Mouse (Mus musculus) MEL (cell line): ENCODE measurements around the gene Clhc1. TPM values are rescaled to one million over a fixed set of nuclear protein-coding genes. Genes with fewer than 3 reads are reported as not detected.

Experiments used
- DNase-seq: peaks from one replicate; pipeline ENCODE4 v3.0.0; 2011; ENCODE audit warnings: low read depth, low spot score
- H3K27ac ChIP-seq: 2 replicates; pipeline ENCODE4 v1.5.1; 2012; ENCODE audit warnings: low read depth, mild to moderate bottlenecking, control low read depth, low read length, moderate library complexity; ENCODE audit not compliant: control insufficient read depth
- H3K27me3 ChIP-seq, 2 experiments: fragments of 150-350 bp in 1 of 2; sonication (generic) in 1 of 2; 2 replicates each; pipeline ENCODE4 v1.6.1; 2012; ENCODE audit warnings: low read length in 2 of 2, mild to moderate bottlenecking in 2 of 2, improper control_type of control experiment in 1 of 2, moderate library complexity in 1 of 2; ENCODE audit not compliant: insufficient read depth in 2 of 2, control insufficient read depth in 1 of 2
- H3K36me3 ChIP-seq, 2 experiments: 2 replicates each; pipeline ENCODE4 v1.6.1; 2012 to 2014; ENCODE audit warnings: low read length in 2 of 2, improper control_type of control experiment in 1 of 2, inconsistent platforms in 1 of 2, mild to moderate bottlenecking in 1 of 2; ENCODE audit not compliant: insufficient read depth in 2 of 2, control insufficient read depth in 1 of 2
- H3K4me1 ChIP-seq, 2 experiments: fragments of 150-350 bp in 1 of 2; sonication (generic) in 1 of 2; 2 replicates each; pipeline ENCODE4 v1.6.1; 2012; ENCODE audit warnings: low read length in 2 of 2, improper control_type of control experiment in 1 of 2, mild to moderate bottlenecking in 1 of 2; ENCODE audit not compliant: insufficient read depth in 2 of 2, control insufficient read depth in 1 of 2
- H3K4me3 ChIP-seq, 2 experiments: fragments of 150-350 bp in 1 of 2; sonication (generic) in 1 of 2; 2 replicates each; pipeline ENCODE4 v1.5.1; 2012; ENCODE audit warnings: low read depth in 2 of 2, low read length in 2 of 2, mild to moderate bottlenecking in 2 of 2, moderate library complexity in 2 of 2, control low read depth in 1 of 2, improper control_type of control experiment in 1 of 2; ENCODE audit not compliant: control insufficient read depth in 1 of 2, insufficient read depth in 1 of 2
- H3K79me2 ChIP-seq: 2 replicates; pipeline ENCODE4 v1.6.1; 2012; ENCODE audit warnings: mild to moderate bottlenecking, low read length, moderate library complexity; ENCODE audit not compliant: control insufficient read depth, poor library complexity, insufficient read depth
- H3K9ac ChIP-seq: 2 replicates; pipeline ENCODE4 v1.6.1; 2012; ENCODE audit warnings: low read depth, mild to moderate bottlenecking, control low read depth, low read length, moderate library complexity; ENCODE audit not compliant: control insufficient read depth, poor library complexity, severe bottlenecking
- H3K9me3 ChIP-seq: fragments of 150-350 bp; sonication (generic); replicated peaks from 2 replicates; pipeline ENCODE4 v1.6.1; 2012; ENCODE audit warnings: mild to moderate bottlenecking, low read length, improper control_type of control experiment, moderate library complexity; ENCODE audit not compliant: insufficient read depth
- CHD1 ChIP-seq: IDR thresholded peaks from 2 replicates; pipeline ENCODE4 v1.6.1; 2012; ENCODE audit warnings: low read depth, mild to moderate bottlenecking, inconsistent platforms, low read length, improper control_type of control experiment
- ELF1 ChIP-seq: IDR thresholded peaks from 2 replicates; pipeline ENCODE4 v1.6.1; 2014; ENCODE audit warnings: low read depth, mild to moderate bottlenecking, inconsistent platforms, low read length, improper control_type of control experiment, moderate library complexity
- EP300 ChIP-seq, 2 experiments: IDR thresholded peaks; 2 replicates each; pipeline ENCODE4 v1.6.1; 2011; ENCODE audit warnings: improper control_type of control experiment in 2 of 2, low read length in 2 of 2, low read depth in 1 of 2, mild to moderate bottlenecking in 1 of 2
- GABPA ChIP-seq: IDR thresholded peaks from 2 replicates; pipeline ENCODE4 v1.6.1; 2012; ENCODE audit warnings: low read depth, mild to moderate bottlenecking, inconsistent platforms, low read length, improper control_type of control experiment, moderate library complexity
- GATA1 ChIP-seq: IDR thresholded peaks from 2 replicates; pipeline ENCODE4 v1.6.1; 2011; ENCODE audit warnings: low read depth, low read length, improper control_type of control experiment
- KAT2A ChIP-seq: conservative IDR thresholded peaks from 2 replicates; pipeline ENCODE4 v1.6.1; 2012; ENCODE audit warnings: low read depth, low read length, improper control_type of control experiment, inconsistent platforms
- MAFK ChIP-seq: IDR thresholded peaks from 2 replicates; pipeline ENCODE4 v1.6.1; 2011; ENCODE audit warnings: low read depth, mild to moderate bottlenecking, low read length, improper control_type of control experiment, borderline replicate concordance
- MAX ChIP-seq: IDR thresholded peaks from 2 replicates; pipeline ENCODE4 v1.6.1; 2011; ENCODE audit warnings: low read length, improper control_type of control experiment
- NELFE ChIP-seq: IDR thresholded peaks from 2 replicates; pipeline ENCODE4 v1.6.1; 2011; ENCODE audit warnings: low read depth, low read length, improper control_type of control experiment
- NRF1 ChIP-seq: IDR thresholded peaks from 2 replicates; pipeline ENCODE4 v1.6.1; 2014; ENCODE audit warnings: low read depth, mild to moderate bottlenecking, inconsistent platforms, low read length, improper control_type of control experiment, moderate library complexity; ENCODE audit not compliant: poor library complexity, insufficient read depth, severe bottlenecking
- POLR2A ChIP-seq, 2 experiments: IDR thresholded peaks; 2 replicates each; pipeline ENCODE4 v1.6.1; 2011 to 2012; ENCODE audit warnings: low read length in 2 of 2, mild to moderate bottlenecking in 2 of 2, control low read depth in 1 of 2, improper control_type of control experiment in 1 of 2, low read depth in 1 of 2, moderate library complexity in 1 of 2; ENCODE audit not compliant: control insufficient read depth in 1 of 2, insufficient read depth in 1 of 2, poor library complexity in 1 of 2
- POLR2AphosphoS5 ChIP-seq: IDR thresholded peaks from 2 replicates; pipeline ENCODE4 v1.6.1; 2012; ENCODE audit warnings: low read depth, borderline replicate concordance, mild to moderate bottlenecking, inconsistent platforms, low read length, moderate library complexity, mixed read lengths
- SIN3A ChIP-seq: IDR thresholded peaks from 2 replicates; pipeline ENCODE4 v1.6.1; 2012; ENCODE audit warnings: low read length, improper control_type of control experiment, inconsistent platforms
- UBTF ChIP-seq: IDR thresholded peaks from 2 replicates; pipeline ENCODE4 v1.6.1; 2012; ENCODE audit warnings: low read depth, mild to moderate bottlenecking, inconsistent platforms, low read length, improper control_type of control experiment, moderate library complexity, borderline replicate concordance; ENCODE audit not compliant: insufficient read depth
- USF1 ChIP-seq: IDR thresholded peaks from 2 replicates; pipeline ENCODE4 v1.6.1; 2014; ENCODE audit warnings: low read depth, mild to moderate bottlenecking, inconsistent platforms, low read length, improper control_type of control experiment, moderate library complexity
- ZC3H11A ChIP-seq: IDR thresholded peaks from 2 replicates; pipeline ENCODE4 v1.6.1; 2012; ENCODE audit warnings: low read depth, mild to moderate bottlenecking, inconsistent platforms, low read length, improper control_type of control experiment
- polyA plus RNA-seq, 2 experiments: library from polyadenylated mRNA; stranded (reverse) in 1 of 2; unstranded in 1 of 2; fragments of >175 nt in 1 of 2; fragments of >200 nt in 1 of 2; gene quantifications; 2 replicates each; pipeline versions ENCODE4 v1.2.1 to v1.2.4; 2012; ENCODE audit warnings: low replicate concordance in 2 of 2, low read depth in 1 of 2; ENCODE audit not compliant: insufficient read length in 2 of 2, insufficient read depth in 1 of 2, missing spikeins in 1 of 2
- total RNA-seq: library from RNA; depleted of rRNA; stranded (reverse); fragments of 300-350 nt; gene quantifications from 2 replicates; pipeline ENCODE4 v1.2.3, GENCODE M21; 2012

Clhc1 gene
- total and polyA plus RNA-seq, 3 experiments: 0.08 to 0.62 TPM; not detected in 1

DNA sequence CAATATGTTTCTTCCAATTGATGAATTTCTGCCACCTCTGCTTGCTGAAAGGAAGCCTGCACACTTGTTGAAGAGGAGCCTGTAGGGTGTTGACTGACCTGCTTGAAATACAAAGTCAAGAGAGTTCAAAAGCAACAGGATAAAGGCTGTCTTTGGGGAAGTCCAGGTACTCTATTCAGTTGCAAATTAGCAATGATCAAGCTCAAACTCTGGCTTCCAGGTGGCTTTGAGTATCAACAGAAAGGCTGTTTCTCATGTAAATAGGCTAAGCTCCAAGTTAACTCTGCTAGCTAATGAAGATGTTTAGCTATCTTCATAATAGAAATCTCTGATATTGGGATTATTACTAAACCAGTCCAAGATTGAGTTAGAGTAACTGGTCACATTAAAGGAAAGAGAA lies 49.4 kb downstream of the Clhc1 start:
- Histone ChIP-seq H3K9ac (no peak overlapping the region), H3K79me2 (no peaks in the 10 kb centered on the region), H3K4me3 (no peak overlapping the region), H3K4me1 (no peaks in the 10 kb centered on the region), H3K27ac (no peak overlapping the region), H3K9me3 (no peaks in the 10 kb centered on the region), H3K36me3 (no peaks in the 10 kb centered on the region), H3K27me3 (peaks cover 0 to 2% of the 10 kb centered on the region in 2 experiments; a peak in 1 of 4 replicates)
- DNase-seq: no peak
- no peak for TF ChIP-seq NELFE

- DNase-seq: no peak
- Histone ChIP-seq H3K9me3 (no peaks in the 10 kb centered on the region), H3K4me3 (no peak overlapping the region), H3K27me3 (peaks cover 0 to 2% of the 10 kb centered on the region in 2 experiments; a peak in 1 of 4 replicates), H3K79me2 (no peaks in the 10 kb centered on the region), H3K9ac (no peak overlapping the region), H3K4me1 (no peaks in the 10 kb centered on the region), H3K27ac (no peak overlapping the region), H3K36me3 (no peaks in the 10 kb centered on the region)
- TF ChIP-seq CHD1 (no peak), EP300 (IDR thresholded peaks at IDR 0.05; ENCODE audit: low read depth in 1 of 2, low read length in 2 of 2) (no peak), NRF1 (no peak), POLR2AphosphoS5 (no peak), GATA1 (no peak), MAX (no peak), GABPA (no peak), USF1 (no peak), UBTF (no peak), MAFK (no peak), ELF1 (no peak), KAT2A (no peak), ZC3H11A (no peak), SIN3A (no peak), POLR2A (IDR thresholded peaks at IDR 0.05; ENCODE audit: control insufficient read depth in 1 of 2, insufficient read depth in 1 of 2, low read depth in 1 of 2, low read length in 2 of 2, poor library complexity in 1 of 2) (no peak), NELFE (no peak)
These were observed 51.2 kb downstream of the Clhc1 start for GRCm38 (mm10) chr11:29599000-29599399.
